Mouse (Mus musculus): ENCODE results near the gene Wdr25. TPM values are rescaled to one million over a fixed set of nuclear protein-coding genes. Genes with fewer than 3 reads are reported as not detected.

The Wdr25 gene
- polyA plus RNA-seq, 1 experiment from 2014 or later: 6.8 TPM

GRCm38 (mm10) chr12:108931341-108932053, 38.1 kb downstream of the Wdr25 start:
- Histone ChIP-seq H3K27me3 (ENCODE audit: control insufficient read depth, insufficient read depth, low read length) (no peaks in the 10 kb centered on the region), H3K9ac (replicated peaks; ENCODE audit: low read depth, low read length) (no peak overlapping the region), H3K4me1 (ENCODE audit: control insufficient read depth, insufficient read depth, low read length) (no peaks in the 10 kb centered on the region), H3K4me2 (replicated peaks; ENCODE audit: low read depth, low read length) (no peak overlapping the region), H3K36me3 (ENCODE audit: control insufficient read depth, insufficient read depth, low read length) (no peaks in the 10 kb centered on the region), H3K9me3 (ENCODE audit: control insufficient read depth, low read depth, low read length) (no peaks in the 10 kb centered on the region), H3K4me3 (ENCODE audit: low read depth, low read length) (no peak overlapping the region), H3K27ac (ENCODE audit: low read length) (no peak overlapping the region)
- 70% methylated on average over 7 of the region's 7 CpGs for WGBS
- no peak for ATAC-seq (ENCODE audit: insufficient number of reproducible peaks, insufficient read depth, low FRiP score, low read depth)

DNA sequence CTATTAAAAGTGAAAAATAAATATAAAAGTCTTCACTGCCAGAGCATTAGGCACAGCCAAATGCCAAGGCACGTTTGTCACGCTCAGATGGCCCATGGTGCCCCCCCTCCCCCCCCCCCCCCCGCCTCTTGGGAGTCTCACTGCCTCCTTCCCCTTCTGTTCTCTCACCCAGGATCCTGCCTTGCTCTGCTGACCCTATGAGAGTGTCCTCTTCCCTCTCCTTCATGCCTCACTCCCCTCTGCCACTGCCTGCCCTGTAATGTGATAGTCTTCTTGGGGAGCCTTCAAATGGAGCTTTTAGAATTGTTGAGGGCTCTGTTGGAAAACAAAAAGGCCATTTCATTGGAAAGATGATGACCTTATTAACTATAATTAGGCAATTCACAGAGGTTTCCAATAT, 38.7 kb downstream of the Wdr25 start:
- no peak overlapping the region for H3K4me3 ChIP-seq (ENCODE audit: low read depth, low read length)
- no peak for ATAC-seq (ENCODE audit: insufficient number of reproducible peaks, insufficient read depth, low FRiP score, low read depth)
- no peak overlapping the region for H3K9ac ChIP-seq (replicated peaks; ENCODE audit: low read depth, low read length)
- no peaks in the 10 kb centered on the region for H3K9me3 ChIP-seq (ENCODE audit: control insufficient read depth, low read depth, low read length)
- 44% methylated on average over 2 of the region's 3 CpGs for WGBS
- H3K4me1 ChIP-seq (ENCODE audit: control insufficient read depth, insufficient read depth, low read length): 0 out of 2 replicates have a peak, but pooled peaks cover 4% of the 10 kb centered on the region
- H3K4me2 ChIP-seq (replicated peaks; ENCODE audit: low read depth, low read length): no peak overlapping the region
- no peak overlapping the region for H3K27ac ChIP-seq (ENCODE audit: low read length)
- no peaks in the 10 kb centered on the region for H3K36me3 ChIP-seq (ENCODE audit: control insufficient read depth, insufficient read depth, low read length)
- no peaks in the 10 kb centered on the region for H3K27me3 ChIP-seq (ENCODE audit: control insufficient read depth, insufficient read depth, low read length)

- 76% methylated on average over 6 of the region's 6 CpGs for WGBS
- ATAC-seq (ENCODE audit: insufficient number of reproducible peaks, insufficient read depth, low FRiP score, low read depth): no peak
- Histone ChIP-seq H3K9me3 (ENCODE audit: control insufficient read depth, low read depth, low read length) (no peaks in the 10 kb centered on the region), H3K9ac (replicated peaks; ENCODE audit: low read depth, low read length) (no peak overlapping the region), H3K36me3 (ENCODE audit: control insufficient read depth, insufficient read depth, low read length) (no peaks in the 10 kb centered on the region), H3K4me3 (ENCODE audit: low read depth, low read length) (no peak overlapping the region), H3K4me1 (ENCODE audit: control insufficient read depth, insufficient read depth, low read length) (0 out of 2 replicates have a peak, but pooled peaks cover 4% of the 10 kb centered on the region), H3K27me3 (ENCODE audit: control insufficient read depth, insufficient read depth, low read length) (no peaks in the 10 kb centered on the region), H3K4me2 (replicated peaks; ENCODE audit: low read depth, low read length) (no peak overlapping the region), H3K27ac (ENCODE audit: low read length) (no peak overlapping the region)
These were observed 40.8 kb downstream of the Wdr25 start for GRCm38 (mm10) chr12:108934231-108934630.

DNA sequence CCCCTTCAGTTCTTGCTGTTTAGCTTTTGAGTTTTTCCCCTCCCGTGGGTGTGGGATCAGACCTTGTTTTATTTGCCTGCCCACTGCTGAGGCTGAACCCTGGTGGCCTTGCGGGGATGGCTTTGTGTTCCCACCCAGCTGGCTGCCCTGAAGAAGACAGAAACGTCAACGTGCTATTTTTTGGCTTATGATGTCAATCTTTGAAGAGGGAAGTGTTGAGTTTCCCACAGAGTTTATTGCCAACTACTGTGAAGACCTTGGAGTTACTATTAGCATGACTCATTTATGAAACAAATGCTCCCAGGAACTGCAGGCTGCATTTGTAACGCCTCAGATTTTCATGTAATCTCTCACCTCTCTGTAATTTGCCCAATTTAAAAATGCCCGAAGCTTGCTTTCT, 43.4 kb downstream of the Wdr25 start:
- 48% methylated on average over 6 of the region's 6 CpGs for WGBS
- no peak for ATAC-seq (ENCODE audit: insufficient number of reproducible peaks, insufficient read depth, low FRiP score, low read depth)

DNA sequence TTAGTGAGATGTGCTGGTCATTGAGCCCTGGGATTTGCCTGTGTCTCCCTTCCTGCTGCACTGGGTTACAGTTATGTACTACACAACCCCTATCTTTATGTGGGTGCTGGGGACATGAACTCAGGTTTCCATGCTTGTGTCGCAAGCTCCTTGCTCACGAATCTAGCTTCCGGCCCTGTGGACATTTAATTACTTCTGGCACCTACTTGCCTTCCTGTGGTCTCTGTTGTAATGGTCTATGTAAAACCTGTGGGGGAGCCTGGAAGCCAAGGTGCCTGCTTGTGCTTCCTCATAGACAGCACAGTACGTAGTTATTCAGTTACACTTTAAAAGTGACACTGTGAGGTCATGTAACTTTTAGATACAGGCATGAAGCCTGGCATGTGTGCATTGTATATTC, 44.1 kb downstream of the Wdr25 start:
- no peak overlapping the region for H3K27ac ChIP-seq (ENCODE audit: low read length)
- no peaks in the 10 kb centered on the region for H3K27me3 ChIP-seq (ENCODE audit: control insufficient read depth, insufficient read depth, low read length)
- no peaks in the 10 kb centered on the region for H3K9me3 ChIP-seq (ENCODE audit: control insufficient read depth, low read depth, low read length)
- H3K4me3 ChIP-seq (ENCODE audit: low read depth, low read length): no peak overlapping the region
- H3K36me3 ChIP-seq (ENCODE audit: control insufficient read depth, insufficient read depth, low read length): no peaks in the 10 kb centered on the region
- WGBS: 81% methylated on average over 4 of the region's 4 CpGs
- H3K9ac ChIP-seq (replicated peaks; ENCODE audit: low read depth, low read length): no peak overlapping the region
- H3K4me2 ChIP-seq (replicated peaks; ENCODE audit: low read depth, low read length): no peak overlapping the region
- ATAC-seq (ENCODE audit: insufficient number of reproducible peaks, insufficient read depth, low FRiP score, low read depth): no peak
- 0 out of 2 replicates have a peak, but pooled peaks cover 4% of the 10 kb centered on the region for H3K4me1 ChIP-seq (ENCODE audit: control insufficient read depth, insufficient read depth, low read length)

More for the DNA sequence above, 43.4 kb downstream of the Wdr25 start:
- H3K4me3 ChIP-seq (ENCODE audit: low read depth, low read length): no peak overlapping the region
- H3K27me3 ChIP-seq (ENCODE audit: control insufficient read depth, insufficient read depth, low read length): no peaks in the 10 kb centered on the region
- no peaks in the 10 kb centered on the region for H3K36me3 ChIP-seq (ENCODE audit: control insufficient read depth, insufficient read depth, low read length)
- H3K4me1 ChIP-seq (ENCODE audit: control insufficient read depth, insufficient read depth, low read length): 0 out of 2 replicates have a peak, but pooled peaks cover 4% of the 10 kb centered on the region
- H3K27ac ChIP-seq (ENCODE audit: low read length): no peak overlapping the region
- no peak overlapping the region for H3K4me2 ChIP-seq (replicated peaks; ENCODE audit: low read depth, low read length)
- no peaks in the 10 kb centered on the region for H3K9me3 ChIP-seq (ENCODE audit: control insufficient read depth, low read depth, low read length)
- H3K9ac ChIP-seq (replicated peaks; ENCODE audit: low read depth, low read length): no peak overlapping the region

- no peak overlapping the region for H3K9ac ChIP-seq (replicated peaks; ENCODE audit: low read depth, low read length)
- 0 out of 2 replicates have a peak, but pooled peaks cover 4% of the 10 kb centered on the region for H3K4me1 ChIP-seq (ENCODE audit: control insufficient read depth, insufficient read depth, low read length)
- H3K27ac ChIP-seq (ENCODE audit: low read length): no peak overlapping the region
- WGBS: 85% methylated on average over 5 of the region's 5 CpGs
- no peak overlapping the region for H3K4me2 ChIP-seq (replicated peaks; ENCODE audit: low read depth, low read length)
- H3K36me3 ChIP-seq (ENCODE audit: control insufficient read depth, insufficient read depth, low read length): no peaks in the 10 kb centered on the region
- no peaks in the 10 kb centered on the region for H3K9me3 ChIP-seq (ENCODE audit: control insufficient read depth, low read depth, low read length)
- no peak overlapping the region for H3K4me3 ChIP-seq (ENCODE audit: low read depth, low read length)
- H3K27me3 ChIP-seq (ENCODE audit: control insufficient read depth, insufficient read depth, low read length): no peaks in the 10 kb centered on the region
- ATAC-seq (ENCODE audit: insufficient number of reproducible peaks, insufficient read depth, low FRiP score, low read depth): no peak
These were observed 45.4 kb downstream of the Wdr25 start for GRCm38 (mm10) chr12:108938844-108939243.

DNA sequence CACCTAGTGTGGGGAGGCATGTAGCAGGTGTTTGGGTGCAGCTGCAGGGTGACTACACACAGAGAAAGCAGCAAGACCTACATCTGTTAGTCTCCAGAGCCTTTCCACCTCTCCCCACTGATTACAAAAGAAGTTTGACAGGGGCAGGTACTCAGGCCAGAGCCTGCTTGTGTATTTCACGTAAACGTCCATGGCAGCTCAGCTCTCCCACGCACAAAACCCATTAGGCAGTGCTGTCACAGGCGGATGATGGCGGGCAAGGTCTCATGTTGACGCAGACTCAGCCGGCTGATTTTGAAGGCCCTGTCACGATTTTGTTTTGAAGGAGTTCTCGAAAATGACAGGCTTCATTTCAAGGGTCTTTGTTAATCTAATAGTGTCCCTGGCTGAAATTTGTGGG, 45.9 kb downstream of the Wdr25 start:
- H3K27ac ChIP-seq (ENCODE audit: low read length): no peak overlapping the region
- no peak for ATAC-seq (ENCODE audit: insufficient number of reproducible peaks, insufficient read depth, low FRiP score, low read depth)
- no peaks in the 10 kb centered on the region for H3K9me3 ChIP-seq (ENCODE audit: control insufficient read depth, low read depth, low read length)
- 0 out of 2 replicates have a peak, but pooled peaks cover 4% of the 10 kb centered on the region for H3K4me1 ChIP-seq (ENCODE audit: control insufficient read depth, insufficient read depth, low read length)
- no peaks in the 10 kb centered on the region for H3K36me3 ChIP-seq (ENCODE audit: control insufficient read depth, insufficient read depth, low read length)
- 59% methylated on average over 9 of the region's 9 CpGs for WGBS
- no peaks in the 10 kb centered on the region for H3K27me3 ChIP-seq (ENCODE audit: control insufficient read depth, insufficient read depth, low read length)
- H3K9ac ChIP-seq (replicated peaks; ENCODE audit: low read depth, low read length): no peak overlapping the region
- H3K4me3 ChIP-seq (ENCODE audit: low read depth, low read length): no peak overlapping the region
- H3K4me2 ChIP-seq (replicated peaks; ENCODE audit: low read depth, low read length): no peak overlapping the region

DNA sequence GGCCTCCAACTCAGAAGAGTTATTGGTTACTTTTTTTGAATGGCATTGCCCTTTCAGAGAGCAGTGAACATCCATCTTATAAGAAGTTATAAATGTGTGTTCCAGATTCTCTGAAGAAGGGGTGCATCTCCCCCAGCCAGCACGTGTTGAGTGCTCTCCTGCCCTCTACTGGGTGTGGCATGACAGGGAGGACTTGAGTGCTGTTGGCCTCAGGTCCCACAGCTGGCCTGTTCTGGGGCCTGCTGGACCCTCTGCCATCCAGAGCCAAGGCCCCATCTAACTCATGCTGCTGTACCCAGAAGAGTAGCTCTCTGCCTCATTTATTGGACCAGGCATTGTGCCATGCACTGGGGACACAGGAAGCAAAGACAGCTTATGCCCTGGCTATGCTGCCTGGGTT, 46.8 kb downstream of the Wdr25 start:
- no peak for ATAC-seq (ENCODE audit: insufficient number of reproducible peaks, insufficient read depth, low FRiP score, low read depth)
- 27% methylated on average over 1 of the region's 1 CpGs for WGBS
- H3K36me3 ChIP-seq (ENCODE audit: control insufficient read depth, insufficient read depth, low read length): no peaks in the 10 kb centered on the region

DNA sequence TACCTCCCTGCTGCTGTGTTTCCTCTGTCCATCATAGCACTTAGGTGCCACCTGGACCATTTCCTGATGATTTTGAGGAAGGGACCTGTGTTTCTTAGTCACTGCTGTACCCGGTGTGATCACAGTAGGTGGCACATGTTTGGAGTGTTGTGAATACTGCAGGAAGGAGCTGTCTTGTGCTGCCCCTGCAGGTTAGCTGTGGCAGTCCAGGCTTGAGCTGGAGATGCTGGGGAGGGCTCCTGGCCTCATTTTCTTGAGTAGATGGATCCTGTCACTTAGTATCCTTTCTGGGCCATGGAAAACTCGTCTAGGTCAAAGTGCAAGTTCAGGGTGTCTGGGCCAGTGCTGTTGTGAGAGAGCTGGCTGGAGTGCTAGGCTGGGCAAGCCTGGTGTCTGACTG, 47.9 kb downstream of the Wdr25 start:
- no peak overlapping the region for H3K9ac ChIP-seq (replicated peaks; ENCODE audit: low read depth, low read length)
- no peaks in the 10 kb centered on the region for H3K9me3 ChIP-seq (ENCODE audit: control insufficient read depth, low read depth, low read length)
- H3K27me3 ChIP-seq (ENCODE audit: control insufficient read depth, insufficient read depth, low read length): no peaks in the 10 kb centered on the region
- no peaks in the 10 kb centered on the region for H3K36me3 ChIP-seq (ENCODE audit: control insufficient read depth, insufficient read depth, low read length)
- WGBS: 57% methylated on average over 2 of the region's 2 CpGs
- no peak overlapping the region for H3K27ac ChIP-seq (ENCODE audit: low read length)
- no peak overlapping the region for H3K4me2 ChIP-seq (replicated peaks; ENCODE audit: low read depth, low read length)
- 0 out of 2 replicates have a peak, but pooled peaks cover 4% of the 10 kb centered on the region for H3K4me1 ChIP-seq (ENCODE audit: control insufficient read depth, insufficient read depth, low read length)
- ATAC-seq (ENCODE audit: insufficient number of reproducible peaks, insufficient read depth, low FRiP score, low read depth): peak; percentile 23; the same call in 1 of the 2 replicates
- no peak overlapping the region for H3K4me3 ChIP-seq (ENCODE audit: low read depth, low read length)

More for the DNA sequence above, 46.8 kb downstream of the Wdr25 start:
- Histone ChIP-seq H3K4me3 (ENCODE audit: low read depth, low read length) (no peak overlapping the region), H3K9me3 (ENCODE audit: control insufficient read depth, low read depth, low read length) (no peaks in the 10 kb centered on the region), H3K4me2 (replicated peaks; ENCODE audit: low read depth, low read length) (no peak overlapping the region), H3K27me3 (ENCODE audit: control insufficient read depth, insufficient read depth, low read length) (no peaks in the 10 kb centered on the region), H3K9ac (replicated peaks; ENCODE audit: low read depth, low read length) (no peak overlapping the region), H3K27ac (ENCODE audit: low read length) (no peak overlapping the region), H3K4me1 (ENCODE audit: control insufficient read depth, insufficient read depth, low read length) (0 out of 2 replicates have a peak, but pooled peaks cover 4% of the 10 kb centered on the region)
